Mouse (Mus musculus) T-cell, adult 66 days (primary cell): ENCODE data around the gene Rab9. TPM values are rescaled to one million over a fixed set of nuclear protein-coding genes. Genes with fewer than 3 reads are reported as not detected.

Source experiments
- total RNA-seq, 2 experiments: library from RNA; stranded (reverse); gene quantifications; 3 replicates in 1 of 2; 4 replicates in 1 of 2; pipeline ENCODE4 v1.2.4; 2023

Rab9 gene
- 10 to 100 TPM; 18.5 to 26.0 TPM for total RNA-seq

GRCm38 (mm10) chrX:166479365-166479983 lies at the start of gene Rab9:
Gene Rab9 (minus strand): TSS chrX:166479867.

GRCm38 (mm10) chrX:166518345-166518744 lies 38.7 kb upstream of the Rab9 start, which contains the start of gene Tceanc:
Gene Tceanc (minus strand): TSS chrX:166518567.

GRCm38 (mm10) chrX:166440616-166441063 lies 39.0 kb downstream of the Rab9 start, which contains the start of gene Ofd1:
Gene Ofd1 (minus strand): TSS chrX:166440704.

DNA sequence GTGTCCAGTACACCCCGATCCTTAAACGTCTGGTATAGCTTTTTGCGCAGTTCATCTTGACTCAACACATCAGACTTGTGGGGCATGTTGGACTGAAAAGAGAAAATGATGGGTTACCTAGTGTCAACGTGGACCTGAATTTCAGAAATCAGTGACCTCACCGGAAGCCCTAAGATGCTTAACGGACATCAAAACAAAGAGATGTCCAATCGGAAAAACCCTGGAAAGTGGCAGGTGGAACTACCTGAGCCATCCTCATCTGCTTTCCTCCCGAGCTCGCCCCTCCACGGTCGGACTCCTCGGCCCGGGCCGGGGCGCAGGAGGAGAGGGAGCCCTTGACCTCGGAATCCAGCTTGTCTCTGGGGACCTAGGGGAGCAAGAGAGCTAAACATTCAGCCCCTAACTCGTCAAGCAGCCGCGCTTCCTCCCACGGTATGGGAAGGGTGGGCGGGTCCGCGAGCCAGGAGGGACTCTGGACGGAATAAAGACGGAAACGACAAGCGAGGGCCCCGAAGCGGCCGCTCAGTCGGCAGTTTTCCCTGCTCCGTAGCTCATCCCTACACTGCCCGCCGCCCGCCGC lies 39.5 kb downstream of the Rab9 start, which contains the start of gene Trappc2:
Gene Trappc2 (plus strand): TSS at position 539 of the 580 bp plus-strand sequence.

Other genes starting within 250 kb of the Rab9 start
- 1 to 10 TPM; 2.9 to 3.5 TPM for gene Gpm6b, start 241.0 kb downstream of the Rab9 start, total RNA-seq
- 1 to 10 TPM; 5.0 to 8.1 TPM for gene Trappc2, start 39.3 kb downstream of the Rab9 start, total RNA-seq
- 10 to 100 TPM; 12.6 to 14.5 TPM for gene Ofd1, start 39.2 kb downstream of the Rab9 start, total RNA-seq
- 1 to 10 TPM; 4.1 to 6.3 TPM for gene Tceanc, start 38.7 kb upstream of the Rab9 start, total RNA-seq
- not detected for gene Egfl6, start 105.9 kb upstream of the Rab9 start, total RNA-seq